Mouse (Mus musculus) heart, embryonic 16.5 days (tissue): Measurements from ENCODE around the gene Plekha3. TPM values are rescaled to one million over a fixed set of nuclear protein-coding genes. Genes with fewer than 3 reads are reported as not detected.
A peak's percentile ranks its signal among the peaks of the same experiment; 100 is the strongest.

Experiments
- ATAC-seq: fragments of 200-750 bp; cut with Nextera tagmentation; replicated peaks from 2 replicates; pipeline ENCODE4 v1.8.0; 2017; ENCODE audit warnings: moderate number of reproducible peaks; ENCODE audit not compliant: insufficient read depth, low FRiP score; ENCODE audit errors: extremely low read depth
- H3K27ac ChIP-seq: fragments of 300-500 bp; sonication (generic); 2 replicates; pipeline ENCODE4 v1.5.1; 2014; ENCODE audit warnings: mild to moderate bottlenecking, low read length, control low read depth, moderate library complexity
- H3K27me3 ChIP-seq: fragments of 300-500 bp; sonication (generic); 2 replicates; pipeline ENCODE4 v1.6.1; 2014; ENCODE audit warnings: low read length, mixed read lengths; ENCODE audit not compliant: control insufficient read depth, insufficient read depth
- H3K36me3 ChIP-seq: fragments of 300-500 bp; sonication (generic); 2 replicates; pipeline ENCODE4 v1.6.1; 2014; ENCODE audit not compliant: control insufficient read depth, insufficient read depth
- H3K4me1 ChIP-seq: fragments of 300-500 bp; sonication (generic); 2 replicates; pipeline ENCODE4 v1.6.1; 2014; ENCODE audit warnings: low read length, mixed read lengths; ENCODE audit not compliant: control insufficient read depth, insufficient read depth
- H3K4me2 ChIP-seq: fragments of 300-500 bp; sonication (generic); 2 replicates; pipeline ENCODE4 v1.6.1; 2014; ENCODE audit warnings: low read depth, mild to moderate bottlenecking, control low read depth, low read length
- H3K4me3 ChIP-seq: fragments of 300-500 bp; sonication (generic); 2 replicates; pipeline ENCODE4 v1.5.1; 2014; ENCODE audit warnings: mild to moderate bottlenecking, control low read depth, low read length
- H3K9ac ChIP-seq: fragments of 300-500 bp; sonication (generic); 2 replicates; pipeline ENCODE4 v1.6.1; 2014; ENCODE audit warnings: low read length, control low read depth
- H3K9me3 ChIP-seq: fragments of 300-500 bp; sonication (generic); replicated peaks from 2 replicates; pipeline ENCODE4 v1.6.1; 2016; ENCODE audit warnings: low read length; ENCODE audit not compliant: control insufficient read depth
- WGBS: fragments of 180-500 bp; shearing (Covaris S2); extraction: QIAGEN DNeasy Blood & Tissue Kit; methylation state at CpG from one replicate; pipeline ENCODE4 v1.1.7; 2014; 5-methylcytosine and 5-hydroxymethylcytosine counted together
- polyA plus RNA-seq: library from polyadenylated mRNA; unstranded; fragments of >200 nt; fragmentation: Nextera tagmentation; extraction: Ambion mirVana; gene quantifications from 2 replicates; pipeline ENCODE4 v1.2.1, GENCODE M21; 2015

The Plekha3 gene
- polyA plus RNA-seq, 1 experiment from 2014 or later: 3.2 TPM

- WGBS: 85% methylated on average over 5 of the region's 5 CpGs
- Histone ChIP-seq H3K36me3 (no peaks in the 10 kb centered on the region), H3K27ac (no peak overlapping the region), H3K27me3 (no peaks in the 10 kb centered on the region), H3K4me3 (no peak overlapping the region), H3K9me3 (no peaks in the 10 kb centered on the region), H3K4me2 (no peak overlapping the region), H3K9ac (no peak overlapping the region), H3K4me1 (no peaks in the 10 kb centered on the region)
- no peak for ATAC-seq
Measured at GRCm38 (mm10) chr2:76654646-76655045, 20.4 kb upstream of the Plekha3 start.

- ATAC-seq: no peak
- no peaks in the 10 kb centered on the region for H3K9me3 ChIP-seq
- H3K27me3 ChIP-seq: no peaks in the 10 kb centered on the region
- no peak overlapping the region for H3K9ac ChIP-seq
- no peak overlapping the region for H3K4me2 ChIP-seq
- 70% methylated on average over 3 of the region's 3 CpGs for WGBS
- H3K36me3 ChIP-seq: no peaks in the 10 kb centered on the region
- H3K27ac ChIP-seq: no peak overlapping the region
- no peaks in the 10 kb centered on the region for H3K4me1 ChIP-seq
- H3K4me3 ChIP-seq: no peak overlapping the region
Measured at GRCm38 (mm10) chr2:76655444-76655843, 19.6 kb upstream of the Plekha3 start.

GRCm38 (mm10) chr2:76655982-76656381 lies 19.1 kb upstream of the Plekha3 start:
- no peak overlapping the region for H3K27ac ChIP-seq
- no peak overlapping the region for H3K9ac ChIP-seq
- no peak overlapping the region for H3K4me3 ChIP-seq
- no peaks in the 10 kb centered on the region for H3K4me1 ChIP-seq
- H3K9me3 ChIP-seq: no peaks in the 10 kb centered on the region
- H3K27me3 ChIP-seq: no peaks in the 10 kb centered on the region
- 3% methylated on average over 1 of the region's 1 CpGs for WGBS
- no peak for ATAC-seq
- H3K36me3 ChIP-seq: no peaks in the 10 kb centered on the region
- H3K4me2 ChIP-seq: no peak overlapping the region

- no peak overlapping the region for H3K4me3 ChIP-seq
- H3K27me3 ChIP-seq: no peaks in the 10 kb centered on the region
- H3K4me1 ChIP-seq: no peaks in the 10 kb centered on the region
- H3K36me3 ChIP-seq: peaks cover 9% of the 10 kb centered on the region; the same call in 1 of the 2 replicates
- H3K4me2 ChIP-seq: no peak overlapping the region
- ATAC-seq: no peak
- no peak overlapping the region for H3K27ac ChIP-seq
- H3K9me3 ChIP-seq: no peaks in the 10 kb centered on the region
- 76% methylated on average over 13 of the region's 13 CpGs for WGBS
- H3K9ac ChIP-seq: no peak overlapping the region
Measured at GRCm38 (mm10) chr2:76658551-76658950, 16.5 kb upstream of the Plekha3 start.

GRCm38 (mm10) chr2:76659419-76659818 lies 15.7 kb upstream of the Plekha3 start:
- no peak for ATAC-seq
- no peak overlapping the region for H3K9ac ChIP-seq
- H3K27me3 ChIP-seq: no peaks in the 10 kb centered on the region
- peaks cover 9% of the 10 kb centered on the region; the same call in 1 of the 2 replicates for H3K36me3 ChIP-seq
- H3K4me2 ChIP-seq: no peak overlapping the region
- WGBS: 54% methylated on average over 6 of the region's 8 CpGs
- no peaks in the 10 kb centered on the region for H3K4me1 ChIP-seq
- no peak overlapping the region for H3K27ac ChIP-seq
- H3K9me3 ChIP-seq: no peaks in the 10 kb centered on the region
- H3K4me3 ChIP-seq: no peak overlapping the region

GRCm38 (mm10) chr2:76665531-76665930 lies 9.6 kb upstream of the Plekha3 start:
- Histone ChIP-seq H3K27ac (no peak overlapping the region), H3K4me3 (no peak overlapping the region), H3K36me3 (peaks cover 20% of the 10 kb centered on the region), H3K27me3 (no peaks in the 10 kb centered on the region), H3K9me3 (no peaks in the 10 kb centered on the region), H3K4me1 (no peaks in the 10 kb centered on the region), H3K9ac (no peak overlapping the region), H3K4me2 (no peak overlapping the region)
- WGBS: 91% methylated on average over 7 of the region's 7 CpGs
- no peak for ATAC-seq

GRCm38 (mm10) chr2:76667200-76667599 lies 7.9 kb upstream of the Plekha3 start:
- H3K36me3 ChIP-seq: peaks cover 16% of the 10 kb centered on the region
- WGBS: 45% methylated on average over 5 of the region's 5 CpGs
- no peak for ATAC-seq
- no peak overlapping the region for H3K9ac ChIP-seq
- H3K9me3 ChIP-seq: no peaks in the 10 kb centered on the region
- no peak overlapping the region for H3K27ac ChIP-seq
- no peaks in the 10 kb centered on the region for H3K27me3 ChIP-seq
- peaks cover 10% of the 10 kb centered on the region for H3K4me1 ChIP-seq
- no peak overlapping the region for H3K4me2 ChIP-seq
- H3K4me3 ChIP-seq: no peak overlapping the region

- Histone ChIP-seq H3K36me3 (no peaks in the 10 kb centered on the region), H3K9ac (peak overlapping the region; percentile 61), H3K4me1 (peaks cover 24% of the 10 kb centered on the region), H3K4me3 (peak overlapping the region; percentile 55), H3K4me2 (peak overlapping the region; percentile 61), H3K9me3 (no peaks in the 10 kb centered on the region), H3K27ac (no peak overlapping the region), H3K27me3 (no peaks in the 10 kb centered on the region)
- ATAC-seq: no peak
- WGBS: 82% methylated on average over 6 of the region's 6 CpGs
Measured at GRCm38 (mm10) chr2:76671641-76672040, 3.4 kb upstream of the Plekha3 start.

- Histone ChIP-seq H3K9ac (peak overlapping the region; percentile 61), H3K27me3 (no peaks in the 10 kb centered on the region), H3K4me3 (peak overlapping the region; percentile 55), H3K4me1 (peaks cover 26% of the 10 kb centered on the region), H3K36me3 (no peaks in the 10 kb centered on the region), H3K4me2 (peak overlapping the region; percentile 61), H3K27ac (peak overlapping the region; percentile 62), H3K9me3 (no peaks in the 10 kb centered on the region)
- no peak for ATAC-seq
- WGBS: 20% methylated on average over 9 of the region's 9 CpGs
Measured at GRCm38 (mm10) chr2:76672134-76672745, 2.8 kb upstream of the Plekha3 start.
